In the genomic region with DNA sequence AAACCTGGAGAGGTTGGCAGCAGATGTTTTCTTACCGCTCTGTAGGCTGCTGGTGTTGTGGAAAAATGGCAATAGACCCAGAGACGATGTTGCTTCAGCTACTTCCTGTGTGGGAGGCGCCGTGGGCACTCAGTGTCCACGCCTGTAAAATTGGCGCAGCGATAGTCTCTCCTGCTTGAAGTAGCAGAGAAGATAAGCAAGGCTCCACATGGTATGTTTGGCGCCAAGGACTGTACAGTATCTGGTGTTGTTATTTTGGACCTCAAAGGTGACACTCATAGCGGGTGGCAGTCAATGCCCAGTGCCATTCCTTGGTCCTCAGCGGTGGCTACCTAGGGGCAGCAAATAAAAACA, we compare ENCODE assay signal across 8 mouse cellular contexts. TPM values are rescaled to one million over a fixed set of nuclear protein-coding genes. Genes with fewer than 3 reads are reported as not detected.
DNase-seq lines count a peak whose midpoint lies in the region; ATAC-seq lines count a peak whose summit lies in the region.

No protein-coding gene starts in this region.

- no peaks in the 10 kb centered on the region for H3K36me3 ChIP-seq in intestine, embryonic 14.5 days (ENCODE audit: control insufficient read depth, insufficient read depth, low read length)
- no peaks in the 10 kb centered on the region for H3K36me3 ChIP-seq in midbrain, embryonic 13.5 days

- 17% methylated on average over 10 of the region's 10 CpGs for WGBS in intestine, embryonic 14.5 days
- WGBS in midbrain, embryonic 13.5 days = 10% methylated on average over 10 of the region's 10 CpGs

- peaks cover 16% of the 10 kb centered on the region; the same call in 1 of the 2 replicates for H3K27me3 ChIP-seq in intestine, embryonic 14.5 days (replicated peaks; ENCODE audit: control insufficient read depth, insufficient read depth, low read length)
- peaks cover 62% of the 10 kb centered on the region for H3K27me3 ChIP-seq in midbrain, embryonic 13.5 days

- peaks cover 42% of the 10 kb centered on the region for H3K4me1 ChIP-seq in intestine, embryonic 14.5 days (replicated peaks; ENCODE audit: control insufficient read depth, insufficient read depth, low read length)
- H3K4me1 ChIP-seq in midbrain, embryonic 13.5 days (replicated peaks) = peaks cover 67% of the 10 kb centered on the region

- intact Hi-C loops in gastrocnemius, postnatal 36 days (cut with DNase I) = no loop called here
- intact Hi-C loops in left cerebral cortex, postnatal 10 days (cut with DNase I) = no loop called here

- H3K9ac ChIP-seq in intestine, embryonic 14.5 days (ENCODE audit: low read length) = no peak overlapping the region
- no peak overlapping the region for H3K9ac ChIP-seq in midbrain, embryonic 13.5 days (replicated peaks)

- DNase-seq in right cerebral cortex, postnatal 25 days = peak; percentile 40
- DNase-seq in right cerebral cortex, postnatal 14 days = no peak
- DNase-seq in heart, adult 11 months = peak; percentile 95
- DNase-seq in intestine, embryonic 14.5 days (ENCODE audit: low spot score) = no peak
- no peak for DNase-seq in gastrocnemius, postnatal 36 days
- DNase-seq in left cerebral cortex, postnatal 10 days (ENCODE audit: extremely low spot score in 1 of 2, low spot score in 2 of 2) = no peak
- no peak for DNase-seq in gastrocnemius, adult 18-20 months (ENCODE audit: low spot score)

- H3K27ac ChIP-seq in intestine, embryonic 14.5 days (ENCODE audit: low read depth) = no peak overlapping the region
- peak overlapping the region; percentile 76 for H3K27ac ChIP-seq in midbrain, embryonic 13.5 days

- no peaks in the 10 kb centered on the region for H3K9me3 ChIP-seq in intestine, embryonic 14.5 days (ENCODE audit: control insufficient read depth, low read length)
- H3K9me3 ChIP-seq in midbrain, embryonic 13.5 days = no peaks in the 10 kb centered on the region

- H3K4me2 ChIP-seq in intestine, embryonic 14.5 days (ENCODE audit: low read length) = peak overlapping the region; percentile 23
- peak overlapping the region; percentile 37 for H3K4me2 ChIP-seq in midbrain, embryonic 13.5 days (replicated peaks)

- no peak for ATAC-seq in intestine, embryonic 14.5 days (replicated peaks; ENCODE audit: low FRiP score, low TSS enrichment, low read depth)
- peak; percentile 2; the same call in 1 of the 2 replicates for ATAC-seq in midbrain, embryonic 13.5 days

- H3K4me3 ChIP-seq in intestine, embryonic 14.5 days (ENCODE audit: low read depth, low read length) = no peak overlapping the region
- no peak overlapping the region for H3K4me3 ChIP-seq in midbrain, embryonic 13.5 days (replicated peaks)

RNA-seq across cellular contexts. Expression of a gene that starts 34.7 kb away (rescaled TPM):
- polyA plus RNA-seq in intestine, embryonic 14.5 days (2014; fragmentation: Nextera tagmentation; extraction: Ambion mirVana) = 96.9 and 115 TPM in 2 replicates
- polyA plus RNA-seq in midbrain, embryonic 13.5 days (2015; fragmentation: Nextera tagmentation; extraction: Ambion mirVana) = 15.8 and 17.6 TPM in 2 replicates
- under 1 TPM; 0.47 to 0.54 TPM for total RNA-seq in gastrocnemius, postnatal 36 days (2021)
- total RNA-seq in left cerebral cortex, postnatal 10 days (2021) = 10 to 100 TPM; 17.7 to 18.3 TPM
- under 1 TPM; 0.50 to 0.64 TPM for total RNA-seq in gastrocnemius, adult 18-20 months (2021)

Comparison
In these comparisons a context has a peak if more than half of its experiments do, and no peak if none do; other contexts are left out.
1. DNase-seq: peak in right cerebral cortex, postnatal 25 days (single experiment) and heart, adult 11 months (single experiment); none in right cerebral cortex, postnatal 14 days (single experiment), intestine, embryonic 14.5 days (single experiment), gastrocnemius, postnatal 36 days (0 of 2), left cerebral cortex, postnatal 10 days (0 of 2) and gastrocnemius, adult 18-20 months (single experiment).
2. RNA of a gene that starts 34.7 kb away (total RNA-seq): 17.7 to 18.3 TPM in left cerebral cortex, postnatal 10 days; 0.50 to 0.64 TPM in gastrocnemius, adult 18-20 months and 0.47 to 0.54 TPM in gastrocnemius, postnatal 36 days; every median in the first group is over 10 times any median in the second.